Mouse (Mus musculus) liver, embryonic 15.5 days (tissue): ENCODE results near the gene Shank1. TPM values are rescaled to one million over a fixed set of nuclear protein-coding genes. Genes with fewer than 3 reads are reported as not detected.
A peak's percentile ranks its signal among the peaks of the same experiment; 100 is the strongest.

ENCODE experiments used
- ATAC-seq: fragments of 200-750 bp; cut with Nextera tagmentation; 2 replicates; pipeline ENCODE4 v1.8.0; 2017; ENCODE audit warnings: moderate number of reproducible peaks, mild to moderate bottlenecking, moderate library complexity; ENCODE audit not compliant: insufficient read depth
- H3K27ac ChIP-seq: fragments of 300-500 bp; sonication (generic); replicated peaks from 2 replicates; pipeline ENCODE4 v1.5.1; 2015; ENCODE audit warnings: mild to moderate bottlenecking, inconsistent platforms
- H3K27me3 ChIP-seq: fragments of 300-500 bp; sonication (generic); 2 replicates; pipeline ENCODE4 v1.6.1; 2015; ENCODE audit warnings: mild to moderate bottlenecking, inconsistent platforms
- H3K36me3 ChIP-seq: fragments of 300-500 bp; sonication (generic); replicated peaks from 2 replicates; pipeline ENCODE4 v1.6.1; 2015; ENCODE audit warnings: moderate library complexity, mild to moderate bottlenecking, inconsistent platforms
- H3K4me1 ChIP-seq: fragments of 300-500 bp; sonication (generic); replicated peaks from 2 replicates; pipeline ENCODE4 v1.6.1; 2015; ENCODE audit warnings: inconsistent platforms
- H3K4me2 ChIP-seq: fragments of 300-500 bp; sonication (generic); 2 replicates; pipeline ENCODE4 v1.6.1; 2015; ENCODE audit warnings: moderate library complexity, mild to moderate bottlenecking, inconsistent platforms
- H3K4me3 ChIP-seq: fragments of 300-500 bp; sonication (generic); replicated peaks from 2 replicates; pipeline ENCODE4 v1.5.1; 2015; ENCODE audit warnings: mild to moderate bottlenecking, inconsistent platforms
- H3K9ac ChIP-seq: fragments of 300-500 bp; sonication (generic); 2 replicates; pipeline ENCODE4 v1.6.1; 2015; ENCODE audit warnings: moderate library complexity, mild to moderate bottlenecking, inconsistent platforms
- H3K9me3 ChIP-seq: fragments of 300-500 bp; sonication (generic); replicated peaks from 2 replicates; pipeline ENCODE4 v1.6.1; 2016; ENCODE audit warnings: inconsistent platforms
- WGBS: fragments of 180-500 bp; shearing (Covaris S2); methylation state at CpG from one replicate; pipeline ENCODE4 v1.1.7; 2015; ENCODE audit warnings: mixed read lengths; ENCODE audit not compliant: insufficient replicate concordance; 5-methylcytosine and 5-hydroxymethylcytosine counted together
- polyA plus RNA-seq: library from polyadenylated mRNA; unstranded; fragments of >200 nt; fragmentation: Nextera tagmentation; extraction: Ambion mirVana; gene quantifications from 2 replicates; pipeline ENCODE4 v1.2.1, GENCODE M21; 2015

Gene Shank1
- polyA plus RNA-seq, 1 experiment from 2014 or later: 0.05 TPM

GRCm38 (mm10) chr7:44357531-44357930 lies 47.5 kb downstream of the Shank1 start:
- Histone ChIP-seq H3K27me3 (peaks cover 96% of the 10 kb centered on the region), H3K27ac (no peak overlapping the region), H3K9ac (no peak overlapping the region), H3K4me3 (no peak overlapping the region), H3K9me3 (no peaks in the 10 kb centered on the region), H3K4me1 (peaks cover 14% of the 10 kb centered on the region), H3K36me3 (no peaks in the 10 kb centered on the region), H3K4me2 (no peak overlapping the region)
- 16% methylated on average over 10 of the region's 10 CpGs for WGBS
- ATAC-seq: no peak

- H3K4me2 ChIP-seq: no peak overlapping the region
- no peaks in the 10 kb centered on the region for H3K36me3 ChIP-seq
- WGBS: 10% methylated on average over 5 of the region's 5 CpGs
- ATAC-seq: no peak
- H3K9ac ChIP-seq: no peak overlapping the region
- H3K4me1 ChIP-seq: peaks cover 14% of the 10 kb centered on the region
- no peak overlapping the region for H3K4me3 ChIP-seq
- H3K27ac ChIP-seq: no peak overlapping the region
- H3K9me3 ChIP-seq: no peaks in the 10 kb centered on the region
- peaks cover 96% of the 10 kb centered on the region for H3K27me3 ChIP-seq
These were observed 48.0 kb downstream of the Shank1 start for GRCm38 (mm10) chr7:44358012-44358411.

- H3K9ac ChIP-seq: no peak overlapping the region
- H3K9me3 ChIP-seq: no peaks in the 10 kb centered on the region
- peak overlapping the region; percentile 77 for H3K4me2 ChIP-seq
- peak overlapping the region; percentile 51; the same call in 1 of the 2 replicates for H3K4me3 ChIP-seq
- no peaks in the 10 kb centered on the region for H3K36me3 ChIP-seq
- H3K27ac ChIP-seq: no peak overlapping the region
- H3K27me3 ChIP-seq: peaks cover 86% of the 10 kb centered on the region
- peaks cover 14% of the 10 kb centered on the region for H3K4me1 ChIP-seq
- 5% methylated on average over 23 of the region's 26 CpGs for WGBS
- ATAC-seq: no peak; the same call in 1 of the 2 replicates
These were observed 49.0 kb downstream of the Shank1 start for GRCm38 (mm10) chr7:44358886-44359654.

- H3K9me3 ChIP-seq: no peaks in the 10 kb centered on the region
- no peak overlapping the region for H3K9ac ChIP-seq
- H3K27ac ChIP-seq: no peak overlapping the region
- ATAC-seq: peak; percentile 46
- peaks cover 79% of the 10 kb centered on the region for H3K27me3 ChIP-seq
- H3K4me2 ChIP-seq: peak overlapping the region; percentile 77
- peaks cover 14% of the 10 kb centered on the region for H3K4me1 ChIP-seq
- no peaks in the 10 kb centered on the region for H3K36me3 ChIP-seq
- under 1% methylated on average over 54 of the region's 54 CpGs for WGBS
- H3K4me3 ChIP-seq: peak overlapping the region; percentile 51
These were observed 50.0 kb downstream of the Shank1 start for GRCm38 (mm10) chr7:44359908-44360672.

- WGBS: 15% methylated on average over 21 of the region's 21 CpGs
- Histone ChIP-seq H3K4me2 (peak overlapping the region; percentile 77; the same call in 1 of the 2 replicates), H3K9me3 (no peaks in the 10 kb centered on the region), H3K9ac (no peak overlapping the region), H3K4me3 (peak overlapping the region; percentile 51; the same call in 1 of the 2 replicates), H3K27me3 (peaks cover 71% of the 10 kb centered on the region), H3K36me3 (no peaks in the 10 kb centered on the region), H3K4me1 (peaks cover 14% of the 10 kb centered on the region), H3K27ac (no peak overlapping the region)
- ATAC-seq: 0 out of 2 replicates have a peak, but pooled peaks have one; percentile 13
These were observed 50.8 kb downstream of the Shank1 start for GRCm38 (mm10) chr7:44360792-44361301.

- Histone ChIP-seq H3K4me1 (peaks cover 22% of the 10 kb centered on the region), H3K9ac (no peak overlapping the region), H3K9me3 (no peaks in the 10 kb centered on the region), H3K4me3 (no peak overlapping the region), H3K27ac (no peak overlapping the region), H3K4me2 (no peak overlapping the region), H3K27me3 (peaks cover 8% of the 10 kb centered on the region; the same call in 1 of the 2 replicates), H3K36me3 (no peaks in the 10 kb centered on the region)
- no peak for ATAC-seq
- WGBS: 75% methylated on average over 8 of the region's 8 CpGs
These were observed 62.6 kb downstream of the Shank1 start for GRCm38 (mm10) chr7:44372678-44373077.

- Histone ChIP-seq H3K9ac (0 out of 2 replicates have a peak overlapping the region, but pooled peaks have one; percentile 15), H3K9me3 (no peaks in the 10 kb centered on the region), H3K36me3 (no peaks in the 10 kb centered on the region), H3K4me2 (peak overlapping the region; percentile 82), H3K27ac (no peak overlapping the region), H3K4me1 (peaks cover 22% of the 10 kb centered on the region), H3K4me3 (peak overlapping the region; percentile 63), H3K27me3 (peaks cover 8% of the 10 kb centered on the region; the same call in 1 of the 2 replicates)
- ATAC-seq: no peak; the same call in 1 of the 2 replicates
- 8% methylated on average over 7 of the region's 7 CpGs for WGBS
These were observed 63.4 kb downstream of the Shank1 start for GRCm38 (mm10) chr7:44373460-44373859.

- ATAC-seq: peak; percentile 87
- Histone ChIP-seq H3K9ac (peak overlapping the region; percentile 51), H3K27me3 (peaks cover 8% of the 10 kb centered on the region; the same call in 1 of the 2 replicates), H3K9me3 (no peaks in the 10 kb centered on the region), H3K4me2 (peak overlapping the region; percentile 82), H3K4me1 (peaks cover 22% of the 10 kb centered on the region), H3K27ac (no peak overlapping the region), H3K4me3 (peak overlapping the region; percentile 63), H3K36me3 (no peaks in the 10 kb centered on the region)
- WGBS: under 1% methylated on average over 19 of the region's 19 CpGs
These were observed 64.0 kb downstream of the Shank1 start for GRCm38 (mm10) chr7:44373889-44374652.

GRCm38 (mm10) chr7:44374756-44375155 lies 64.7 kb downstream of the Shank1 start:
- Histone ChIP-seq H3K9ac (peak overlapping the region; percentile 51; the same call in 1 of the 2 replicates), H3K4me2 (peak overlapping the region; percentile 82), H3K36me3 (no peaks in the 10 kb centered on the region), H3K27ac (no peak overlapping the region), H3K4me3 (peak overlapping the region; percentile 63), H3K4me1 (peaks cover 22% of the 10 kb centered on the region), H3K27me3 (peaks cover 11% of the 10 kb centered on the region), H3K9me3 (no peaks in the 10 kb centered on the region)
- ATAC-seq: no peak
- WGBS: 7% methylated on average over 5 of the region's 5 CpGs

- H3K9ac ChIP-seq: no peak overlapping the region
- 25% methylated on average over 10 of the region's 10 CpGs for WGBS
- peaks cover 12% of the 10 kb centered on the region for H3K27me3 ChIP-seq
- H3K4me3 ChIP-seq: no peak overlapping the region
- H3K27ac ChIP-seq: no peak overlapping the region
- no peaks in the 10 kb centered on the region for H3K9me3 ChIP-seq
- H3K4me1 ChIP-seq: peaks cover 22% of the 10 kb centered on the region
- H3K36me3 ChIP-seq: no peaks in the 10 kb centered on the region
- no peak for ATAC-seq
- no peak overlapping the region; the same call in 1 of the 2 replicates for H3K4me2 ChIP-seq
These were observed 65.2 kb downstream of the Shank1 start for GRCm38 (mm10) chr7:44375207-44375606.
